Mouse (Mus musculus): ENCODE measurements at regions not wholly inside any gene's neighbourhood (a gene's known extent, or its start where the extent isn't known, plus 50 kb on each side); places are given as distances from the start of the nearest gene placed in this dataset.

- no peaks in the 10 kb centered on the region for H3K27me3 ChIP-seq (ENCODE audit: control insufficient read depth, insufficient read depth, low read length)
- DNase-seq (ENCODE audit: low spot score) (no peak), ATAC-seq (ENCODE audit: insufficient read depth, low FRiP score, low TSS enrichment) (no peak)
- H3K9me3 ChIP-seq (ENCODE audit: control insufficient read depth, low read length), result no peaks in the 10 kb centered on the region
- H3K27ac ChIP-seq (ENCODE audit: low read depth, low read length), result no peak overlapping the region
- H3K4me1 ChIP-seq (ENCODE audit: control insufficient read depth, insufficient read depth, low read length), result no peaks in the 10 kb centered on the region
- H3K36me3 ChIP-seq (ENCODE audit: control insufficient read depth, insufficient read depth, low read length), result no peaks in the 10 kb centered on the region
- H3K9ac ChIP-seq (ENCODE audit: low read length), result no peak overlapping the region
- no peak overlapping the region for H3K4me3 ChIP-seq (ENCODE audit: low read depth, low read length)
- 38% methylated on average over 3 of the region's 3 CpGs for WGBS
- H3K4me2 ChIP-seq (ENCODE audit: low read depth), result no peak overlapping the region
These were observed 157.8 kb upstream of the Map3k1 start for GRCm38 (mm10) chr13:111966627-111967026.

- Histone ChIP-seq H3K9me3 (ENCODE audit: control insufficient read depth, low read length) (no peaks in the 10 kb centered on the region), H3K9ac (ENCODE audit: low read length) (no peak overlapping the region), H3K27me3 (ENCODE audit: control insufficient read depth, insufficient read depth, low read length) (no peaks in the 10 kb centered on the region), H3K27ac (ENCODE audit: low read depth, low read length) (no peak overlapping the region), H3K36me3 (ENCODE audit: control insufficient read depth, insufficient read depth, low read length) (no peaks in the 10 kb centered on the region), H3K4me3 (ENCODE audit: low read depth, low read length) (no peak overlapping the region), H3K4me1 (ENCODE audit: control insufficient read depth, insufficient read depth, low read length) (no peaks in the 10 kb centered on the region), H3K4me2 (ENCODE audit: low read depth) (no peak overlapping the region)
- DNase-seq (ENCODE audit: low spot score) (no peak), ATAC-seq (ENCODE audit: insufficient read depth, low FRiP score, low TSS enrichment) (no peak)
- WGBS, result 73% methylated on average over 7 of the region's 7 CpGs
These were observed 159.4 kb upstream of the Map3k1 start for GRCm38 (mm10) chr13:111968197-111968596.

GRCm38 (mm10) chr13:111974282-111974681 lies 165.5 kb upstream of the Map3k1 start:
- Histone ChIP-seq H3K9me3 (ENCODE audit: control insufficient read depth, low read length) (no peaks in the 10 kb centered on the region), H3K27ac (ENCODE audit: low read depth, low read length) (no peak overlapping the region), H3K27me3 (ENCODE audit: control insufficient read depth, insufficient read depth, low read length) (no peaks in the 10 kb centered on the region), H3K36me3 (ENCODE audit: control insufficient read depth, insufficient read depth, low read length) (no peaks in the 10 kb centered on the region), H3K4me2 (ENCODE audit: low read depth) (no peak overlapping the region), H3K4me3 (ENCODE audit: low read depth, low read length) (no peak overlapping the region), H3K4me1 (ENCODE audit: control insufficient read depth, insufficient read depth, low read length) (no peaks in the 10 kb centered on the region; the same call in 1 of the 2 replicates), H3K9ac (ENCODE audit: low read length) (no peak overlapping the region)
- DNase-seq (ENCODE audit: low spot score), result no peak
- 54% methylated on average over 4 of the region's 4 CpGs for WGBS
- ATAC-seq (ENCODE audit: insufficient read depth, low FRiP score, low TSS enrichment), result no peak

- no peaks in the 10 kb centered on the region; the same call in 1 of the 2 replicates for H3K4me1 ChIP-seq (ENCODE audit: control insufficient read depth, insufficient read depth, low read length)
- no peak overlapping the region for H3K9ac ChIP-seq (ENCODE audit: low read length)
- ATAC-seq (ENCODE audit: insufficient read depth, low FRiP score, low TSS enrichment), result no peak
- H3K27me3 ChIP-seq (ENCODE audit: control insufficient read depth, insufficient read depth, low read length), result no peaks in the 10 kb centered on the region
- DNase-seq (ENCODE audit: low spot score), result no peak
- WGBS, result 88% methylated on average over 3 of the region's 3 CpGs
- H3K4me3 ChIP-seq (ENCODE audit: low read depth, low read length), result no peak overlapping the region
- no peak overlapping the region for H3K27ac ChIP-seq (ENCODE audit: low read depth, low read length)
- no peaks in the 10 kb centered on the region for H3K36me3 ChIP-seq (ENCODE audit: control insufficient read depth, insufficient read depth, low read length)
- no peaks in the 10 kb centered on the region for H3K9me3 ChIP-seq (ENCODE audit: control insufficient read depth, low read length)
- H3K4me2 ChIP-seq (ENCODE audit: low read depth), result no peak overlapping the region
These were observed 166.8 kb upstream of the Map3k1 start for GRCm38 (mm10) chr13:111975549-111975948.

- no peak overlapping the region for H3K4me3 ChIP-seq (ENCODE audit: low read depth, low read length)
- H3K36me3 ChIP-seq (ENCODE audit: control insufficient read depth, insufficient read depth, low read length), result no peaks in the 10 kb centered on the region
- H3K4me2 ChIP-seq (ENCODE audit: low read depth), result no peak overlapping the region
- 88% methylated on average over 31 of the region's 31 CpGs for WGBS
- ATAC-seq (ENCODE audit: insufficient read depth, low FRiP score, low TSS enrichment) (no peak), DNase-seq (ENCODE audit: low spot score) (no peak)
- H3K4me1 ChIP-seq (ENCODE audit: control insufficient read depth, insufficient read depth, low read length), result no peaks in the 10 kb centered on the region; the same call in 1 of the 2 replicates
- H3K27ac ChIP-seq (ENCODE audit: low read depth, low read length), result no peak overlapping the region
- no peak overlapping the region for H3K9ac ChIP-seq (ENCODE audit: low read length)
- no peaks in the 10 kb centered on the region for H3K27me3 ChIP-seq (ENCODE audit: control insufficient read depth, insufficient read depth, low read length)
- H3K9me3 ChIP-seq (ENCODE audit: control insufficient read depth, low read length), result no peaks in the 10 kb centered on the region
These were observed 169.2 kb upstream of the Map3k1 start for GRCm38 (mm10) chr13:111977769-111978674.

GRCm38 (mm10) chr13:111978675-111979020 lies 169.9 kb upstream of the Map3k1 start:
- Histone ChIP-seq H3K9me3 (ENCODE audit: control insufficient read depth, low read length) (no peaks in the 10 kb centered on the region), H3K27ac (ENCODE audit: low read depth, low read length) (no peak overlapping the region), H3K27me3 (ENCODE audit: control insufficient read depth, insufficient read depth, low read length) (no peaks in the 10 kb centered on the region), H3K4me3 (ENCODE audit: low read depth, low read length) (no peak overlapping the region), H3K4me2 (ENCODE audit: low read depth) (no peak overlapping the region), H3K36me3 (ENCODE audit: control insufficient read depth, insufficient read depth, low read length) (no peaks in the 10 kb centered on the region), H3K9ac (ENCODE audit: low read length) (no peak overlapping the region), H3K4me1 (ENCODE audit: control insufficient read depth, insufficient read depth, low read length) (no peaks in the 10 kb centered on the region; the same call in 1 of the 2 replicates)
- DNase-seq (ENCODE audit: low spot score) (no peak), ATAC-seq (ENCODE audit: insufficient read depth, low FRiP score, low TSS enrichment) (no peak)
- WGBS, result 92% methylated on average over 5 of the region's 5 CpGs

GRCm38 (mm10) chr13:111979428-111980204 lies 170.8 kb upstream of the Map3k1 start:
- H3K9ac ChIP-seq (ENCODE audit: low read length), result no peak overlapping the region
- no peaks in the 10 kb centered on the region for H3K9me3 ChIP-seq (ENCODE audit: control insufficient read depth, low read length)
- DNase-seq (ENCODE audit: low spot score) (no peak), ATAC-seq (ENCODE audit: insufficient read depth, low FRiP score, low TSS enrichment) (no peak)
- no peak overlapping the region for H3K4me3 ChIP-seq (ENCODE audit: low read depth, low read length)
- H3K4me2 ChIP-seq (ENCODE audit: low read depth), result no peak overlapping the region
- no peaks in the 10 kb centered on the region for H3K27me3 ChIP-seq (ENCODE audit: control insufficient read depth, insufficient read depth, low read length)
- H3K27ac ChIP-seq (ENCODE audit: low read depth, low read length), result no peak overlapping the region
- no peaks in the 10 kb centered on the region; the same call in 1 of the 2 replicates for H3K4me1 ChIP-seq (ENCODE audit: control insufficient read depth, insufficient read depth, low read length)
- WGBS, result 49% methylated on average over 17 of the region's 17 CpGs
- H3K36me3 ChIP-seq (ENCODE audit: control insufficient read depth, insufficient read depth, low read length), result no peaks in the 10 kb centered on the region

GRCm38 (mm10) chr13:111980205-111980595 lies 171.4 kb upstream of the Map3k1 start:
- DNase-seq (ENCODE audit: low spot score) (no peak), ATAC-seq (ENCODE audit: insufficient read depth, low FRiP score, low TSS enrichment) (no peak)
- no peak overlapping the region for H3K9ac ChIP-seq (ENCODE audit: low read length)
- no peaks in the 10 kb centered on the region for H3K4me1 ChIP-seq (ENCODE audit: control insufficient read depth, insufficient read depth, low read length)
- no peaks in the 10 kb centered on the region for H3K9me3 ChIP-seq (ENCODE audit: control insufficient read depth, low read length)
- H3K4me2 ChIP-seq (ENCODE audit: low read depth), result no peak overlapping the region
- no peaks in the 10 kb centered on the region for H3K27me3 ChIP-seq (ENCODE audit: control insufficient read depth, insufficient read depth, low read length)
- H3K36me3 ChIP-seq (ENCODE audit: control insufficient read depth, insufficient read depth, low read length), result no peaks in the 10 kb centered on the region
- no peak overlapping the region for H3K4me3 ChIP-seq (ENCODE audit: low read depth, low read length)
- 76% methylated on average over 12 of the region's 12 CpGs for WGBS
- no peak overlapping the region for H3K27ac ChIP-seq (ENCODE audit: low read depth, low read length)

Data from neural tube, embryonic 11.5 days (tissue).